Mouse (Mus musculus) thymus, postnatal 0 days (tissue): ENCODE data around the gene Shtn1. TPM values are rescaled to one million over a fixed set of nuclear protein-coding genes. Genes with fewer than 3 reads are reported as not detected.

ENCODE experiments used
- DNase-seq: peaks from one replicate; pipeline ENCODE4 v3.0.0-alpha.2; 2015; ENCODE audit warnings: low spot score
- polyA plus RNA-seq: library from polyadenylated mRNA; unstranded; fragments of >200 nt; fragmentation: Nextera tagmentation; extraction: Ambion mirVana; gene quantifications from 2 replicates; pipeline ENCODE4 v1.2.1, GENCODE M21; 2015

The Shtn1 gene
- polyA plus RNA-seq, 1 experiment from 2014 or later: 2.3 TPM

GRCm38 (mm10) chr19:59052783-59053490, 23.0 kb downstream of the Shtn1 start:
- no peak for DNase-seq

DNA sequence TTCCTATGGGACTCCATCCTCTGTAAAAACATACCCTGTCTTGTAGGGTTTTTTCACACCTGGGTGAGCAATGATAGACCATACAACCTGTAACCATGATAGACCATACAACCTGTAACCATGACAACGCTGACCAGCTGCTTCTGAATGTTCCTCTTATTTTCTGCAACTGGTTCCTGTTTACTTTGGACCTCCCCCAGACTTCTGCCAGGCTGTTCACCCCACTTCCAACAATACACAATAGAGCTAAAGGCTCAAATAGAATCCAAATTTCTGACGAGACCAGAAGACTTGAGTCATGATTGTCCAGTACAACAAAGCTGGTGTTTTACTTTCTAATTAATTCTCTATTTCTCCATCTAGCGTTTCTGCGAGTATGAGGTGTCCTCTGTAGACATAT, 23.8 kb downstream of the Shtn1 start:
- DNase-seq: no peak

GRCm38 (mm10) chr19:59051622-59052021, 24.3 kb downstream of the Shtn1 start:
- DNase-seq: no peak

GRCm38 (mm10) chr19:59048852-59049251, 27.0 kb downstream of the Shtn1 start:
- DNase-seq: no peak

- DNase-seq: no peak
These were observed 28.4 kb downstream of the Shtn1 start for GRCm38 (mm10) chr19:59047511-59047910.

DNA sequence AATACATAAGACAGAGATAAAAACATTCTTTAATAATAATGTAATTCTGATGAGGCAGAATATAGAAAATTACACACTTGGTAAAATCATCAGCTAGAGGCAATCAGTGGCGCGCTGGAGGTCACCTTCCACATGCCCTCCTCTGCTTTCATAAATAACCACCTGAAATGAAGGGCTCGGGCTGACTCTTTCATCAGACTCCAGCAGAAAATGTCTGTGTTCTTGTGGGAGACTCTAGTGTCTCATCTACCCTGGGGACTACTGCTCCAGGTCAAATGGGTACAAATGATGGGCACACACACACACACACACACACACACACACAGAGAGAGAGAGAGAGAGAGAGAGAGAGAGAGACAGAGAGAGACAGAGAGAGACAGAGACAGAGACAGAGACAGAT, 34.8 kb downstream of the Shtn1 start:
- no peak for DNase-seq

- no peak for DNase-seq
These were observed 37.1 kb downstream of the Shtn1 start for GRCm38 (mm10) chr19:59038793-59039192.

GRCm38 (mm10) chr19:59036811-59037210, 39.1 kb downstream of the Shtn1 start:
- no peak for DNase-seq

DNA sequence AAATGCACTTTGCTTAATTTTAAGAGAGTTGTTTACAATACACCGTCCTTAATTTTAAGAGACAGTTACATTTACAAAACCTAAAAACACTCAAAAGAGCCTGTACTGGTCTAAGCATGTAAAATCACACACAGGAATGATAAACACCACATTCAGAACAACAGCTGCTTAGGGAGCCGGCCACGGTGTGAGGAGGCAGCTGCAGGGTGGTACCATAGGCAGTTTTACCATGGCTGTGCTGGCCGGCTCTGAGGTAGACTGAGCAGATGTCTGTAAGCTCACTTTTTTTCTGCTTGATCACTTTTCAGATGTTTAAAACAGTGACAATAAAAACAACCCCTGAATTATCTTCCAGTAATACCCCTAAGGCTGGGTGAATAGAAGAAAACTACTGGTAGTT, 42.7 kb downstream of the Shtn1 start:
- DNase-seq: no peak

GRCm38 (mm10) chr19:59030221-59030620, 45.7 kb downstream of the Shtn1 start:
- no peak for DNase-seq

DNA sequence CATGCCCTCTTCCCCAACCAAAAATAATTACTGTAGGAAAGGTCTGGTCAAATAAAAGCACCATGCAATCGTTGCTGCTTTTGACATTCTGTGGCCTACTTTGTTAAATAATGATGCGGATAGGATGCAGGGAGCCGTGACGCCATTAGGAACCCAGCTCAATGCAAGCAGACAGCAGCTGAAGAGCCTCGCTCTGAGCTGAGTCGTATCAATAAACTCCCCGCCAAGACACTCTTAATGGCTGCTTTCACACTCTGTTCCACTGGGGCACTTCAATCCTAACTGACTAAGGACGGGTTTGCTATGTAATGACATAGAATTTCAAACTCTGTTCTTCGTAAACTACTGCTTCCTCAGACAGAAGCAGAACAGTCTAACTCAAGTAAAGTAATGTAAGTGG, 46.9 kb downstream of the Shtn1 start:
- DNase-seq: no peak

GRCm38 (mm10) chr19:59028130-59028529, 47.8 kb downstream of the Shtn1 start:
- DNase-seq: no peak

DNA sequence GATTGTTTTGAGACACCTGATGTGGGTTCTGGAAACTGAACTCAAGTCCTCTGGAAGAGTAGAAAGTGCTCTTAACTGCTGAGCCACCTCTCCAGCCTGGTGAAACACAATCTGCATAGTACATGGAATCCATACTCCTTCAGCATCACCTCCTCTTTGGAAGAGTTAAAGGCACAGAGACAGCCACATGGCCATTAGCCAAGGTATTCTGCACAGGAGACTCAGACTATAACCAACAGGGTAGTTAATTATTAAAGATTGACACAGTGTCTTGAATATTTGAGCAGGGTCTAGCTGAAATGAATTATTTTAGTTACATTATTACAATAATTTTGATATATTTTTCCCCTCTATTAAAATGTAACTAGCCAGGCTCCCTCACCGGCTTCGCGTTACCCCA, 52.0 kb downstream of the Shtn1 start:
- no peak for DNase-seq

DNA sequence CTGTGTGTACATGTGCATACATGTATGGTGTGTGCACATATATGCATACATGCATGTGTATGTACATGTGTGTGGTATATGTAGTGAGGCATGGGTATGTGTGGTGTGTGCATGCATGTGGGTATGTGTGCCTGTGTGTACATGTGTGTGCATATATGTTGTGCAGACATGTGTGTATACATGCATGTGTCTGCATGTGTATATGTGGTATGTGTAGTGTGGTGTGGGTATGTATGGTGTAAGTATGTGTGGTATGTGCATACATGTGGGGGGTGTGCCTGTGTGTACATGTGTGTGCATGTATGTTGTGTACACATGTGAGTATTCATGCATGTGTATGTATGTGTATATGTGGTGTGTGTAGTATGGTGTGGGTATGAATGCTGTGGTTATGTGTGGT, 54.3 kb downstream of the Shtn1 start:
- DNase-seq: no peak

DNA sequence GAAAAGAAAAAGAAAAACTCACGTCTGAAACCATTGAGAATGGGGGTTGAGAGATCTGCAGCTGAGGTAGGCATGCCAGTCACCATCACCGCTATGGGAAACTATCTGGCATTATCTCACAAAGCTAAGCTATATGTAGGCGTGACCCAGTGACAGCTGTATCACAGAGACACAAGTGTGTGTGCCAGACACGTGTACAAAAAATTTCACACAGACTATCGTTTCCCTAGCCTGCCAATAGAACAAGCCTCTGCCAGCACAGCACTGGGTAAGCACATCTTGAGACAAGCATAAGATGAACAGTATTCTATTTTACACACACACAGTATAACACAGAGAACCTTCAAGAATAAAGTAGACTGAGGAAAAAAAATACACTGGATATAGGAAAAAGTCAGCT, 65.1 kb downstream of the Shtn1 start:
- no peak for DNase-seq

- no peak for DNase-seq
These were observed 69.1 kb downstream of the Shtn1 start for GRCm38 (mm10) chr19:59006577-59007340.

DNA sequence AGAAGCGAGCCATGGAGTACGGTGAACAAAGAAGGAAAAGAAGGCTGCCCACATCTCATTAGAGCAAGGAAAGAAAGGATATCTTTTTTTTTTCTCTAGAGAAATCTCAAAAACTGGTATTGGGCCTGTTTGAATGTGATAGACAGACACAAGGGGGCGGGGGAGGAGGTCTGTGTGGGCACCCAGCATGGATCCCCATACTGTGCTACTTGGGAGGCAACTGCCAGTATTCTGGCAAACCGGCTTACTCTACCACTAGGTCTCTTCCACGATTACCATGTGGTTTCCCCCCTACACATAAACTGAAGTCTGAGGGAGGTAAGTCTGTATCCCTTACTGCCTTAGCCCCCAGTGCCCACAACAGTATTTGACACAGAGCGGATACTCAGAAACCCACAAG, 73.1 kb downstream of the Shtn1 start:
- no peak for DNase-seq

- no peak for DNase-seq
These were observed 94.3 kb downstream of the Shtn1 start for GRCm38 (mm10) chr19:58981571-58981970.

DNA sequence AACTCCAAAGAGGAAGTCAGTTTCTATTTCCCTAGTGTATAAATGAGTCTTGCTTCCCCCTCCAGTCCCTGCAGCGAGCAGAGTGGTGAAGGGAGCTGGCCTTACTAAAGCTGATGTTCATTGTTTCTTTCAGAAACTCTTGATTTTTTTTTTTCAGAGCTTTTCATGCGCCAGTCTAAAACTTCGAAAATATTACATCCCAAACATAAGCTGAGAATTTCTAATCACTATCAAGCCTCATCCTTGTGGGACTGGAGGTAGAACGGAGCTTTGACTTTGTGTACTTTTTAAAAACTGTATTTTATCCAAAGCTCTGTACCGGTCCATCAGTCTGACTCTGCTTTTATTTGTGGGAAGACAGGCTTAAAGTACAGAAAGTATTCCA, 95.9 kb downstream of the Shtn1 start:
- no peak for DNase-seq

- DNase-seq: no peak
These were observed 96.4 kb downstream of the Shtn1 start for GRCm38 (mm10) chr19:58979436-58980055.

- DNase-seq: no peak
These were observed 97.3 kb downstream of the Shtn1 start for GRCm38 (mm10) chr19:58978401-58979171.
